Mouse (Mus musculus) layer of hippocampus, adult 2 months (tissue): ENCODE results near the gene Nckap5. TPM values are rescaled to one million over a fixed set of nuclear protein-coding genes. Genes with fewer than 3 reads are reported as not detected.

Experiments
- DNase-seq, 2 experiments: peaks; one replicate each; pipeline ENCODE4 v3.0.0; 2022; ENCODE audit warnings: low spot score in 2 of 2
- H3K27ac ChIP-seq: fragments of 200-600 bp; 2 replicates; pipeline ENCODE4 v1.8.1; 2022
- H3K4me3 ChIP-seq: fragments of 200-600 bp; 2 replicates; pipeline ENCODE4 v1.8.1; 2022; ENCODE audit warnings: mild to moderate bottlenecking
- CTCF ChIP-seq: fragments of 200-600 bp; conservative IDR thresholded peaks from 2 replicates; pipeline ENCODE4 v1.8.1; 2022; ENCODE audit warnings: antibody characterized with exemption, mild to moderate bottlenecking, moderate library complexity
- total RNA-seq, 2 experiments: library from RNA; stranded (reverse); gene quantifications; 2 replicates each; pipeline ENCODE4 v1.2.3; 2021

The Nckap5 gene
- total RNA-seq, 2 experiments from 2014 or later, result 10.5 to 11.8 TPM

GRCm38 (mm10) chr1:125893158-125893557, 937.4 kb downstream of the Nckap5 start:
- DNase-seq, result no peak
- H3K27ac ChIP-seq, result no peak overlapping the region
- no peak overlapping the region for H3K4me3 ChIP-seq
- no peak for TF ChIP-seq CTCF

- TF ChIP-seq CTCF, result no peak
- no peak for DNase-seq
- H3K27ac ChIP-seq, result no peak overlapping the region
- H3K4me3 ChIP-seq, result no peak overlapping the region
Measured at GRCm38 (mm10) chr1:125870056-125870455, 960.5 kb downstream of the Nckap5 start.
